Mouse (Mus musculus) ES-E14 (cell line): ENCODE measurements around the gene Col25a1. TPM values are rescaled to one million over a fixed set of nuclear protein-coding genes. Genes with fewer than 3 reads are reported as not detected.

Source experiments
- DNase-seq: peaks from one replicate; pipeline ENCODE4 v3.0.0-alpha.2; 2013; ENCODE audit warnings: low read depth, low spot score
- H3K27ac ChIP-seq: 2 replicates; pipeline ENCODE4 v1.5.1; 2012; ENCODE audit warnings: low read depth, mild to moderate bottlenecking, low read length, moderate library complexity, mixed read lengths; ENCODE audit not compliant: poor library complexity, insufficient read depth, severe bottlenecking
- H3K36me3 ChIP-seq: 2 replicates; pipeline ENCODE4 v1.6.1; 2012; ENCODE audit warnings: mild to moderate bottlenecking, low read length, moderate library complexity, mixed read lengths; ENCODE audit not compliant: control insufficient read depth, poor library complexity, insufficient read depth, severe bottlenecking
- H3K4me1 ChIP-seq, 2 experiments: fragments of 150-350 bp in 1 of 2; sonication (generic) in 1 of 2; 2 replicates each; pipeline ENCODE4 v1.6.1; 2012; ENCODE audit warnings: low read length in 2 of 2, mild to moderate bottlenecking in 1 of 2, mixed read lengths in 1 of 2; ENCODE audit not compliant: control insufficient read depth in 2 of 2, insufficient read depth in 2 of 2, poor library complexity in 1 of 2
- H3K4me3 ChIP-seq, 2 experiments: fragments of 150-350 bp in 1 of 2; sonication (generic) in 1 of 2; 2 replicates each; pipeline ENCODE4 v1.5.1; 2012; ENCODE audit warnings: low read length in 2 of 2, low read depth in 1 of 2, mild to moderate bottlenecking in 1 of 2, mixed read lengths in 1 of 2; ENCODE audit not compliant: insufficient read depth in 1 of 2, poor library complexity in 1 of 2, severe bottlenecking in 1 of 2
- H3K9ac ChIP-seq: 2 replicates; pipeline ENCODE4 v1.6.1; 2012; ENCODE audit warnings: low read depth, mild to moderate bottlenecking, low read length, mixed read lengths; ENCODE audit not compliant: poor library complexity, insufficient read depth, severe bottlenecking
- H3K9me3 ChIP-seq: fragments of 150-350 bp; sonication (generic); 2 replicates; pipeline ENCODE4 v1.6.1; 2012; ENCODE audit warnings: low read depth, mild to moderate bottlenecking, low read length; ENCODE audit not compliant: control insufficient read depth, insufficient read depth
- CHD2 ChIP-seq: IDR thresholded peaks from 2 replicates; pipeline ENCODE4 v1.6.1; 2014; ENCODE audit warnings: mild to moderate bottlenecking, low read depth, low read length, inconsistent platforms
- HCFC1 ChIP-seq: IDR thresholded peaks from 2 replicates; pipeline ENCODE4 v1.6.1; 2012; ENCODE audit warnings: low read length, inconsistent platforms, borderline replicate concordance; ENCODE audit not compliant: insufficient read depth
- MAFK ChIP-seq: IDR thresholded peaks from 2 replicates; pipeline ENCODE4 v1.6.1; 2014; ENCODE audit warnings: mild to moderate bottlenecking, low read depth, low read length, inconsistent platforms; ENCODE audit not compliant: insufficient read depth
- ZC3H11A ChIP-seq: IDR thresholded peaks from 2 replicates; pipeline ENCODE4 v1.6.1; 2012; ENCODE audit warnings: low read depth, mild to moderate bottlenecking, inconsistent platforms, low read length, borderline replicate concordance
- ZNF384 ChIP-seq: IDR thresholded peaks from 2 replicates; pipeline ENCODE4 v1.6.1; 2012; ENCODE audit warnings: low read depth, low read length, inconsistent platforms
- in situ Hi-C, 2 experiments: fragments of 600-800 bp; cut with MboI; formaldehyde crosslinking; loops; one replicate each; pipeline ENCODE4 v1.15.1; 2025; ENCODE audit warnings: low sequenced_read_pairs in 2 of 2, inconsistent platforms in 1 of 2; ENCODE audit not compliant: unreplicated experiment in 2 of 2
- total RNA-seq: library from RNA; depleted of rRNA; stranded (reverse); fragments of 300-350 nt; gene quantifications from 2 replicates; pipeline ENCODE4 v1.2.3, GENCODE M21; 2012

Col25a1 gene
- total RNA-seq, 1 experiment, result 0.45 TPM

DNA sequence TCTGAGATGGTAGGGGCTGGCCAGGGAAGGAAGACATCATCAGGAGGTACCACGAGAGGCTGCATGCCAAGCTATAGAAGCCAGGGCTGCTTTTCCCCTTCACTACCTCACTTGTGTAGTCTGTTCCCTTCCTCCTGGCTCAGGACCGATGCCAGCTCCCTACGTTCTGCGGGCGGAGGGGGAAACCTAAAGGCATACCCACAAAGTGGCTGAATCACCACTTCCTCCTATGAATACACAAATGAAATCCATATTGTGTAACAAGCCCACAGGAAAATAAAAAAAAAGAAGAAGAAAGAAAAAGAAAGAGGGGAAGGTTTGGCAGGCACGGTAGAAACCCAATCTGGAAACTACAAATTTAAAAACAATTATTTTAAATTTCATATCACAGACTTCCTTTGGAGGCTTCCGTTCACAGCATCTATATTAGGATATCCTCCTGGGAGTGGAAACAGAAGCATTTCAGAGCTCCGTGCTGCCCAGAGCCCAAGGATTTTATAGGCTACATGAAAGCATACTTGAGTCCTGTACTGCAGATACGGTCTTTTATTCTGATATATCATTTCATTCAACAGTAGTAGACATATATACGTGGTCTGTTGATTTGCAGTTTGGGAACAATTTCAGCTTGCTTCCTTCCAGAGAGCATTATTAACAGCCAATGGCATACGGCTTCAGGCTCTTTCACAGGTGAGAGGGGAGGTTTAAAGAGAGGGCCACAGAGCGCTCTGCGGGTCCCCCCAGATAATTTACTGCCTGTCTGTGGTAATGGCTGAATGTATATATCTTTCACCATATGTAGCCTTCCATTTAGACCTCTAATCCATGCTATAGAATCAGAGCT, 269.6 kb downstream of the Col25a1 start:
- TF ChIP-seq CHD2, result no peak
- no peak for TF ChIP-seq MAFK
- TF ChIP-seq HCFC1, result no peak
- TF ChIP-seq ZNF384, result no peak
- TF ChIP-seq ZC3H11A, result no peak
- no peaks in the 10 kb centered on the region for H3K36me3 ChIP-seq
- no peak overlapping the region for H3K9ac ChIP-seq
- DNase-seq, result no peak
- in situ Hi-C loops, result no loop called here
- H3K4me3 ChIP-seq, result no peak overlapping the region
- no peak overlapping the region for H3K27ac ChIP-seq
- no peaks in the 10 kb centered on the region for H3K9me3 ChIP-seq
- H3K4me1 ChIP-seq, result no peaks in the 10 kb centered on the region

GRCm38 (mm10) chr3:130401560-130401852, 270.2 kb downstream of the Col25a1 start:
- Histone ChIP-seq H3K4me3 (no peak overlapping the region), H3K27ac (no peak overlapping the region), H3K9ac (no peak overlapping the region), H3K9me3 (no peaks in the 10 kb centered on the region), H3K4me1 (no peaks in the 10 kb centered on the region), H3K36me3 (no peaks in the 10 kb centered on the region)
- in situ Hi-C loops, result no loop called here
- TF ChIP-seq HCFC1 (no peak), ZC3H11A (no peak), ZNF384 (no peak), MAFK (no peak)
- no peak for DNase-seq

DNA sequence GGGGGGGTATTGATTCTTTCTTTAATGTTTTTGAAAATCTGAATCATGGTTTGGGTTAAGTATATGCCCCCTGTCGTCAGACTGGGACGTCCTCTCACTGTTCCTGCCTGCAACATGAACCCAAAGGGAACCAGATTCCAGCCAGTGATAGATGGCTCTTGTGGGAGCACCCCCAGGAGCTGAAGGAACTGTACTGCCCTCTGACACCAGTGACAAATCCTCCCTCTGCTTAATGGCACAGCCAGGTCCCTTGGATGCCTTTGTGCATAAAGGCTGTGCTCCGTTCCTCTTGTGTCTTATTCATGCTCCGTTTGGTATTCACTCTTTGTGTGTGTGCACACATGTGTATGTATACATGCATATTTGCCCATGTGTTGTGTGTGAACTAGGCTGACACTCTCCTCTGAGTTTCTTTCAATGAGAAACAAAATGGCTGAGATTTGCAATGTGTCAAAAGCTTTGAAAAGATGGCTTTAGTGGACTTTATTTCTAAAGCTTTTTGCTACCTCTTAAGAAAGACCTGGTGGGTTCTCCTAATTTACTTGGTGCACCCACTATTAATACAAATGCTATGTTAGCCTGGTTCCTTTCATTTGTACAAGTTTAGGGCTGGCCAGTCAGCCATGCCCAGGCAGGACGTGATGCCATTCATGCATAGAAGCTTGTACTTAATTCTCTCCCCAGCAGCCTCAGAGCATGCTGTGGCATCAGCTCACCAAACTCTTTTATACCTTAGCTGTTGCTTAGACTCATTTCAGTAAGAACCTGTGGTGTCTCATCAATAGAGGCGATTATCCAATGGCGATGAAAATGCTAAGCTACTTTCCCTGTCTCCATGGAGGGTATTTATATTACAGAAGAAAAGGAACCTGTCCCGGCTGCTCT, 273.5 kb downstream of the Col25a1 start:
- in situ Hi-C loops, result no loop called here
- Histone ChIP-seq H3K9me3 (no peaks in the 10 kb centered on the region), H3K27ac (no peak overlapping the region)

GRCm38 (mm10) chr3:130407201-130407600, 275.9 kb downstream of the Col25a1 start:
- Histone ChIP-seq H3K4me3 (no peak overlapping the region), H3K36me3 (no peaks in the 10 kb centered on the region), H3K4me1 (no peaks in the 10 kb centered on the region), H3K9ac (no peak overlapping the region), H3K27ac (no peak overlapping the region), H3K9me3 (no peaks in the 10 kb centered on the region)
- DNase-seq, result no peak
- in situ Hi-C loops, result no loop called here
- no peak for TF ChIP-seq ZNF384
- TF ChIP-seq HCFC1, result no peak
- TF ChIP-seq CHD2, result no peak
- TF ChIP-seq MAFK, result no peak
- TF ChIP-seq ZC3H11A, result no peak

More for the DNA sequence above, 273.5 kb downstream of the Col25a1 start:
- TF ChIP-seq ZNF384 (no peak), ZC3H11A (no peak), HCFC1 (no peak), CHD2 (no peak), MAFK (no peak)
- Histone ChIP-seq H3K4me3 (no peak overlapping the region), H3K4me1 (no peaks in the 10 kb centered on the region), H3K36me3 (no peaks in the 10 kb centered on the region), H3K9ac (no peak overlapping the region)
- no peak for DNase-seq
